Mouse (Mus musculus): ENCODE data around the gene Wdr59. TPM values are rescaled to one million over a fixed set of nuclear protein-coding genes. Genes with fewer than 3 reads are reported as not detected.

The Wdr59 gene
- polyA plus RNA-seq, 1 experiment from 2014 or later = 3.4 TPM

- H3K4me3 ChIP-seq (ENCODE audit: control insufficient read depth in 1 of 2, insufficient read depth in 1 of 2, low read depth in 1 of 2, low read length in 2 of 2) = no peak overlapping the region
- H3K27me3 ChIP-seq (ENCODE audit: control insufficient read depth, insufficient read depth, low read length) = no peaks in the 10 kb centered on the region; the same call in 1 of the 2 replicates
- no peak overlapping the region for H3K9ac ChIP-seq (ENCODE audit: low read length)
- no peak overlapping the region for H3K27ac ChIP-seq (replicated peaks in 1 of 2; ENCODE audit: control insufficient read depth in 1 of 2, insufficient read depth in 1 of 2, low read depth in 2 of 2, low read length in 2 of 2)
- H3K4me2 ChIP-seq (ENCODE audit: low read length) = no peak overlapping the region
- ATAC-seq (ENCODE audit: insufficient number of reproducible peaks, insufficient read depth, low FRiP score, low read depth) = no peak
- 36% methylated on average over 4 of the region's 4 CpGs for WGBS
- no peaks in the 10 kb centered on the region for H3K9me3 ChIP-seq (ENCODE audit: control insufficient read depth, low read length)
- no peaks in the 10 kb centered on the region for H3K4me1 ChIP-seq (ENCODE audit: control insufficient read depth in 2 of 2, insufficient read depth in 2 of 2, low read length in 2 of 2)
- H3K36me3 ChIP-seq (ENCODE audit: control insufficient read depth, insufficient read depth, low read length) = no peaks in the 10 kb centered on the region
Observed at GRCm38 (mm10) chr8:111403391-111403790, 118.5 kb downstream of the Wdr59 start.

Small RNA genes within 50 kb of the gene (microRNA-seq; reads per million reads assigned to microRNA genes)
- gene Mir1957b = not detected

Other genes starting within 250 kb of the Wdr59 start
- gene Rfwd3, start 221.9 kb downstream of the Wdr59 start, polyA plus RNA-seq (2014; fragmentation: Nextera tagmentation; extraction: Ambion mirVana) = 34.5 and 36.6 TPM in 2 replicates
- gene Mlkl, start 183.9 kb downstream of the Wdr59 start, polyA plus RNA-seq (2014; fragmentation: Nextera tagmentation; extraction: Ambion mirVana) = 2.5 and 2.9 TPM in 2 replicates
- gene Fa2h, start 128.3 kb downstream of the Wdr59 start, polyA plus RNA-seq (2014; fragmentation: Nextera tagmentation; extraction: Ambion mirVana) = not detected in 2 replicates
- gene Znrf1, start 14.0 kb upstream of the Wdr59 start, polyA plus RNA-seq (2014; fragmentation: Nextera tagmentation; extraction: Ambion mirVana) = 29.7 and 33.8 TPM in 2 replicates
- gene Ldhd, start 108.3 kb upstream of the Wdr59 start, polyA plus RNA-seq (2014; fragmentation: Nextera tagmentation; extraction: Ambion mirVana) = 0.74 and 0.85 TPM in 2 replicates
- gene Zfp1, start 121.3 kb upstream of the Wdr59 start, polyA plus RNA-seq (2014; fragmentation: Nextera tagmentation; extraction: Ambion mirVana) = 14.6 and 17.5 TPM in 2 replicates
- gene Ctrb1, start 168.9 kb upstream of the Wdr59 start, polyA plus RNA-seq (2014; fragmentation: Nextera tagmentation; extraction: Ambion mirVana) = not detected in 2 replicates
- gene Bcar1, start 221.7 kb upstream of the Wdr59 start, polyA plus RNA-seq (2014; fragmentation: Nextera tagmentation; extraction: Ambion mirVana) = 49.5 and 50.8 TPM in 2 replicates